Mouse (Mus musculus) olfactory bulb, adult 2 months (tissue): ENCODE data around the gene Mycbpap. TPM values are rescaled to one million over a fixed set of nuclear protein-coding genes. Genes with fewer than 3 reads are reported as not detected.

Experiments used
- H3K27ac ChIP-seq: fragments of 200-500 bp; 2 replicates; pipeline ENCODE4 v1.5.1; 2012; ENCODE audit warnings: low read depth, low read length; ENCODE audit not compliant: insufficient read depth
- H3K4me1 ChIP-seq: fragments of 200-500 bp; 2 replicates; pipeline ENCODE4 v1.6.1; 2012; ENCODE audit warnings: low read length; ENCODE audit not compliant: control insufficient read depth, insufficient read depth
- H3K4me3 ChIP-seq: fragments of 200-500 bp; 2 replicates; pipeline ENCODE4 v1.5.1; 2012; ENCODE audit warnings: mild to moderate bottlenecking, low read depth, low read length, moderate library complexity; ENCODE audit not compliant: insufficient read depth
- CTCF ChIP-seq: fragments of 200-500 bp; IDR thresholded peaks from 2 replicates; pipeline ENCODE4 v1.5.1; 2012; ENCODE audit warnings: low read depth, mild to moderate bottlenecking, low read length, moderate library complexity; ENCODE audit not compliant: insufficient read depth
- POLR2A ChIP-seq: fragments of 200-500 bp; IDR thresholded peaks from 2 replicates; pipeline ENCODE4 v1.6.1; 2012; ENCODE audit warnings: mild to moderate bottlenecking, low read depth, low read length, moderate library complexity; ENCODE audit not compliant: insufficient read depth
- WGBS: fragments of 180-500 bp; shearing (Covaris S2); methylation state at CpG from one replicate; pipeline ENCODE4 v1.1.7; 2018; 5-methylcytosine and 5-hydroxymethylcytosine counted together
- polyA plus RNA-seq: library from polyadenylated mRNA; stranded (reverse); fragments of >200 nt; gene quantifications from 2 replicates; pipeline ENCODE4 v1.2.4, GENCODE M21; 2012; ENCODE audit warnings: low replicate concordance; ENCODE audit not compliant: missing spikeins, insufficient read depth, insufficient read length

Mycbpap gene
- polyA plus RNA-seq, 1 experiment = not detected

DNA sequence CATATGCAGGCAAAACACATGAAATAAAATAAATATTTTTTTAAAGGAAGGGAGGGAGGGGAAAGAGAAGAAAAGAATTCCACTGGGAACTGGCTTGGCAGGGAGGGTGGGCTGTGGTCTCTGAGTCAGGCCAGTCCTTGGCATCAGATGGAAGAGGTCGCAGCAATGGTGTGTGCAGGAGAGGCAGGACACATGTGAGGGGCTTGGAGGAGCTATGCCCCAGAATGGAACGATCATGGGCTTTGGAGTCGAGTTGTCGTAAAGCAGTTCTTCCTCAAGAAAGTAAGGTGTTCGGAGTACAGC is 28.9 kb upstream of the Mycbpap start:
- 88% methylated on average over 5 of the region's 5 CpGs for WGBS
- peaks cover 8% of the 10 kb centered on the region; the same call in 1 of the 2 replicates for H3K4me1 ChIP-seq
- H3K4me3 ChIP-seq = no peak overlapping the region
- no peak overlapping the region for H3K27ac ChIP-seq
- TF ChIP-seq POLR2A = no peak
- no peak for TF ChIP-seq CTCF

- H3K4me1 ChIP-seq = peaks cover 8% of the 10 kb centered on the region; the same call in 1 of the 2 replicates
- peak overlapping the region; percentile 93 for H3K27ac ChIP-seq
- TF ChIP-seq POLR2A (no peak), CTCF (no peak)
- no peak overlapping the region for H3K4me3 ChIP-seq
- WGBS = 55% methylated on average over 10 of the region's 10 CpGs
Observed at GRCm38 (mm10) chr11:94549691-94550441, 28.3 kb upstream of the Mycbpap start.

DNA sequence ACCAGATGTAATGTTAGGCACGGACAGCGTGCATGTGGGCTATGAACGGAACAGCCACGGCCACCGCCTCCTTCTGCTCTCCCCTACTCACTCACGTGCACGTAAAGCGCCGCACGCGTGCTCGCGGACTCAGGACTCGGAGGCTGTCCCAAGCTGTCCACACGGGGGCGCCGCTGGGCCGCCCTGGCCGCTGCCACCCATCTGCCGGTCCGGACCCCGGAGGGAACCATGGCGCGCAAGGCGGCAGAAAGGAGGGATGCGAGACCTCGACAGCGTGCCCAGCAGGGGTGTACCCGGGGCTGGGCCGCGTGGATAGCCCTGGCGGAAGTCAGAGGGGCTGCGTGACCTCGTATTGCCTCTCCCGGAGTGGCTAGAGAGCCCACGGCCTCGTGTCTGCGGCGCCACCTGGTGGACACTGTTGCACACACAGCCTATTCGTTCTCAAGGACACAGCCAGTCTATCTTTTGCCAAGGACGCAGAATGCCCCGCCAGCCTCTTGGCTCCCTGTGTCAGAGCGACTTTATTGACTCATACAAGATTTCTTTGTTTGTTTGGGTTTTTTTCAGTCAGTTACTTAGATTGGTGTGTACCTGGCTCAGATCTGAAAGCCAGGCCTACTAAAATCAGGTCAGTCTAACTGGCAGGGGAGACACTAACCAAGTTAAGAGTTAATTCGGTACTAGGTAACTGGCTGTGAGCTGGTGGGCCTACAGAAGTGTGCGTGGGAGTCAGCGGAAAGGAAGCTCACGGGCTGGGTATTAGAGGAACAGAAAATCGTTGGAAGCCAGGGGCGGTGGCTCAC is 27.5 kb upstream of the Mycbpap start, which contains the start of gene Rsad1:
Gene Rsad1, minus strand, starts transcription at position 368 of the 803 bp plus-strand sequence.
- Histone ChIP-seq H3K4me1 (peaks cover 12% of the 10 kb centered on the region), H3K4me3 (peak within 1 kb of the TSS; percentile 68), H3K27ac (peak within 1 kb of the TSS; percentile 93)
- TF ChIP-seq CTCF (peak; percentile 98), POLR2A (peak; percentile 57)
- WGBS = 2% methylated on average over 49 of the region's 49 CpGs

DNA sequence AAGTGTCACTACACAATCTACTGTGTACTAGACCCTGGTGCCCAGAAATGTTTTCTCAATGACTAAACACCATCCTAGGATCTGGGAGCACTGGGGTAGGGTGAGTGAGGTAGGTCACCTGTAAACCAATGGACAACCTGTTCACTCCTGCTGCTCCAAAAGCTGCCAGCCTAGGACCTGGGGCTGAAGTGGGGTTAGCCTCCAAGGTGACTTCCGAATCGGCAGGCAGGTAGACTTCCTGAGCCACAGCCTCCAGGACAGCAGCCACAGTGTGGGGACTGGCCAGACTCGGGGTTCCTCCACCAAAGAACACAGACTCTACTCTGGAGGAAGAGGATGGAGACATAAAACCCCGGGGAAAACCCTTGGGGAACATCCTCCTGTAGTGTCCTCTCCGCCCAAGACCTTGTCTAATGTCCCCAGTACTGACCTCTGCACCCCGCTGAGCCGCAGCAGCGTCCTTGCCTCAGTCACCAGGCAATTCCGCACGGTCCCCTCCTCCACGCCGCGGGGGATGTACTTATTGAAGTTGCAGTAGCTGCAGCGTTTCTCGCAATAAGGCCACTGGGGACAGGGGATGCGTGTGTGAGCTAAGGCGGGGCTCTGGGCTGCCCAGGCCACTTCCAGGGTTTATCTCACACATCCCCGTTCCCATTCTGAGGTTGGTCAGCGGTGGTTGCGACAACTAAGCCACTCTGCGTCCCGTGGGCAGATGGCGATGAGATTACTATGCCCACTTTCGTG is 26.7 kb upstream of the Mycbpap start:
- Histone ChIP-seq H3K4me3 (peak overlapping the region; percentile 68), H3K4me1 (peaks cover 15% of the 10 kb centered on the region), H3K27ac (peak overlapping the region; percentile 93)
- TF ChIP-seq POLR2A (no peak), CTCF (no peak)
- WGBS = 12% methylated on average over 24 of the region's 24 CpGs

- H3K27ac ChIP-seq = no peak overlapping the region
- no peak overlapping the region for H3K4me3 ChIP-seq
- WGBS = 90% methylated on average over 6 of the region's 6 CpGs
- peaks cover 15% of the 10 kb centered on the region for H3K4me1 ChIP-seq
- TF ChIP-seq POLR2A = no peak
- TF ChIP-seq CTCF = no peak
Observed at GRCm38 (mm10) chr11:94547271-94547670, 25.7 kb upstream of the Mycbpap start.

DNA sequence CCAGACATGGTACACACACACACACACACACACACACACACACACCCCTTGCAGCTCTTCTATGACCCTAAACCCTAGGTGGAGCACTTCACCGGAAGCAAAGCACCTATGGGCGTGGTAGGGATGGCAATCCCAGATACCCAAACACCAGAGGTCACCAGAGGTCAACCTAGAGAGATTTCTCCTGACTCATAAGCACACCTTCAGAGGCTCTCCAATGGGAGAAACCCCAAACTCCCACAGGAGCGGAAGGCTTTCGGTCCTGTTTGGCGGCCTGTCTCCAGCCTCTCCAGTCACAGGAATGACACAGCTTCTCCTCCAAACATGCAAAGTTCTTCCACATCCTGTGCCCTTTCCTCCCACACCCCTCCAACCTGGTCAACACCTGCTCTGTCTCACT is 24.8 kb upstream of the Mycbpap start:
- H3K4me3 ChIP-seq = no peak overlapping the region
- no peak for TF ChIP-seq CTCF
- no peak for TF ChIP-seq POLR2A
- no peak overlapping the region for H3K27ac ChIP-seq
- peaks cover 15% of the 10 kb centered on the region for H3K4me1 ChIP-seq
- 96% methylated on average over 5 of the region's 5 CpGs for WGBS

- H3K4me3 ChIP-seq = peak overlapping the region; percentile 15; the same call in 1 of the 2 replicates
- 54% methylated on average over 18 of the region's 18 CpGs for WGBS
- TF ChIP-seq CTCF = no peak
- peaks cover 13% of the 10 kb centered on the region for H3K4me1 ChIP-seq
- no peak overlapping the region for H3K27ac ChIP-seq
Observed at GRCm38 (mm10) chr11:94544422-94544821, 22.9 kb upstream of the Mycbpap start.

GRCm38 (mm10) chr11:94543932-94544331 is 22.4 kb upstream of the Mycbpap start:
- peaks cover 12% of the 10 kb centered on the region for H3K4me1 ChIP-seq
- WGBS = 17% methylated on average over 9 of the region's 9 CpGs
- no peak overlapping the region for H3K4me3 ChIP-seq
- TF ChIP-seq CTCF (peak; percentile 49; the same call in 1 of the 2 replicates), POLR2A (no peak)
- no peak overlapping the region for H3K27ac ChIP-seq

GRCm38 (mm10) chr11:94543344-94543743 is 21.8 kb upstream of the Mycbpap start:
- TF ChIP-seq CTCF (no peak), POLR2A (no peak)
- H3K27ac ChIP-seq = no peak overlapping the region
- no peak overlapping the region for H3K4me3 ChIP-seq
- H3K4me1 ChIP-seq = peaks cover 12% of the 10 kb centered on the region
- WGBS = 90% methylated on average over 12 of the region's 12 CpGs
